Mouse (Mus musculus) stomach, embryonic 16.5 days (tissue): ENCODE measurements around the gene Olfr1441. TPM values are rescaled to one million over a fixed set of nuclear protein-coding genes. Genes with fewer than 3 reads are reported as not detected.

Source experiments
- ATAC-seq: fragments of 200-750 bp; cut with Nextera tagmentation; 2 replicates; pipeline ENCODE4 v1.8.0; 2017; ENCODE audit warnings: moderate number of reproducible peaks, moderate TSS enrichment; ENCODE audit not compliant: insufficient read depth, low FRiP score
- H3K27ac ChIP-seq: fragments of 300-500 bp; sonication (generic); 2 replicates; pipeline ENCODE4 v1.5.1; 2014; ENCODE audit warnings: low read length
- H3K27me3 ChIP-seq: fragments of 300-500 bp; sonication (generic); 2 replicates; pipeline ENCODE4 v1.6.1; 2014; ENCODE audit warnings: low read length, control low read depth, mixed read lengths; ENCODE audit not compliant: control insufficient read depth, insufficient read depth
- H3K36me3 ChIP-seq: fragments of 300-500 bp; sonication (generic); 2 replicates; pipeline ENCODE4 v1.6.1; 2014; ENCODE audit warnings: low read length; ENCODE audit not compliant: control insufficient read depth, insufficient read depth
- H3K4me1 ChIP-seq: fragments of 300-500 bp; sonication (generic); 2 replicates; pipeline ENCODE4 v1.6.1; 2014; ENCODE audit warnings: low read length, control low read depth, mixed read lengths; ENCODE audit not compliant: control insufficient read depth, insufficient read depth
- H3K4me2 ChIP-seq: fragments of 300-500 bp; sonication (generic); 2 replicates; pipeline ENCODE4 v1.6.1; 2014; ENCODE audit warnings: low read depth, low read length, mixed read lengths
- H3K4me3 ChIP-seq: fragments of 300-500 bp; sonication (generic); replicated peaks from 2 replicates; pipeline ENCODE4 v1.5.1; 2014; ENCODE audit warnings: mild to moderate bottlenecking, low read length
- H3K9ac ChIP-seq: fragments of 300-500 bp; sonication (generic); 2 replicates; pipeline ENCODE4 v1.6.1; 2014; ENCODE audit warnings: low read length
- H3K9me3 ChIP-seq: fragments of 300-500 bp; sonication (generic); replicated peaks from 2 replicates; pipeline ENCODE4 v1.6.1; 2016; ENCODE audit warnings: low read length, control low read depth; ENCODE audit not compliant: control insufficient read depth
- WGBS: fragments of 180-500 bp; shearing (Covaris S2); extraction: QIAGEN DNeasy Blood & Tissue Kit; methylation state at CpG from one replicate; pipeline ENCODE4 v1.1.7; 2014; 5-methylcytosine and 5-hydroxymethylcytosine counted together
- polyA plus RNA-seq: library from polyadenylated mRNA; unstranded; fragments of >200 nt; fragmentation: Nextera tagmentation; extraction: Ambion mirVana; gene quantifications from 2 replicates; pipeline ENCODE4 v1.2.1, GENCODE M21; 2015

The Olfr1441 gene
- polyA plus RNA-seq = not detected in 2 replicates

DNA sequence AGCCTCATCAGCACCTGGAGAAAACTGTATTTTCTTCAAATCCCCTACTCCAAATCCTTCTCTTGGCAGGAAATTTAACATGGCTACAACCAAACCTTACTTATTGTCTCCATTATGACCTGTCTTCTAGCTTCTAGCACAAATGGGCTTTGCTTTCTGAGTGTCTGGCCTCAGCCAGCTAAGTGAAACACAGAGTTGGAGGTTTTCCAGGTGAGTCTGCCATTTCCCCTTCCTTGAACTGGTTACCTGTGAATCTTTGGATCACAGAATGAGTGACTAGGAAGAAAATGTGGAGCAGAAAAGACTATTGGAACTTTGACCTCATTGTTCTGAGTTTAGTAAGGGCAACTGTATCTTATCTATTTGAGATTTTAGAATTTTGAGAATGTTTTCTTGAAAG is at the start of gene Olfr1441:
Olfr1441 (plus strand) TSS at position 73 of the 400 bp plus-strand sequence.
- Histone ChIP-seq H3K27me3 (no peaks in the 10 kb centered on the region), H3K4me3 (no peak within 1 kb of the TSS), H3K9ac (no peak within 1 kb of the TSS), H3K36me3 (no peaks in the 10 kb centered on the region), H3K4me2 (no peak within 1 kb of the TSS), H3K9me3 (no peaks in the 10 kb centered on the region), H3K27ac (no peak within 1 kb of the TSS), H3K4me1 (no peaks in the 10 kb centered on the region)
- no peak for ATAC-seq

DNA sequence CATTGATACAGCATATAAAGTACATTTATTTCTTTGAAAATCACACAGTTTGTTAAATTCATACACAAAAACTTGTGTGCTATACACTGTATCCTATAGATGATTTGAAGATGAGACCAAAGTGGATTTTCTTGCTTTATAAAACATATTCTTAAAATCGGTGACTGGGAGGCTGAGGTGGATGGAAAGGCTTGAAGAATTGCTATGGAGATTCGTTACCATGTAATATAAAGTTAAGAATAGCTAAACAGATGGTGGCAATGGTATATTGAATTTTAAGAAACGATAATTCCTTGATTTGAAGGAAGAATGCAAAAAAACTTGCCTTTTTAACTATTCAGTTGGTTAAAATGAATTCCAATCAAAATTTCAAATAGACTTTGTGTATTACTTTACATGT is 44.2 kb upstream of the Olfr1441 start:
- no peak overlapping the region for H3K9ac ChIP-seq
- H3K4me1 ChIP-seq = no peaks in the 10 kb centered on the region
- H3K27ac ChIP-seq = no peak overlapping the region
- no peaks in the 10 kb centered on the region for H3K27me3 ChIP-seq
- 78% methylated on average over 3 of the region's 3 CpGs for WGBS
- H3K4me3 ChIP-seq = no peak overlapping the region
- H3K9me3 ChIP-seq = no peaks in the 10 kb centered on the region
- no peak overlapping the region for H3K4me2 ChIP-seq
- H3K36me3 ChIP-seq = no peaks in the 10 kb centered on the region
- ATAC-seq = no peak

DNA sequence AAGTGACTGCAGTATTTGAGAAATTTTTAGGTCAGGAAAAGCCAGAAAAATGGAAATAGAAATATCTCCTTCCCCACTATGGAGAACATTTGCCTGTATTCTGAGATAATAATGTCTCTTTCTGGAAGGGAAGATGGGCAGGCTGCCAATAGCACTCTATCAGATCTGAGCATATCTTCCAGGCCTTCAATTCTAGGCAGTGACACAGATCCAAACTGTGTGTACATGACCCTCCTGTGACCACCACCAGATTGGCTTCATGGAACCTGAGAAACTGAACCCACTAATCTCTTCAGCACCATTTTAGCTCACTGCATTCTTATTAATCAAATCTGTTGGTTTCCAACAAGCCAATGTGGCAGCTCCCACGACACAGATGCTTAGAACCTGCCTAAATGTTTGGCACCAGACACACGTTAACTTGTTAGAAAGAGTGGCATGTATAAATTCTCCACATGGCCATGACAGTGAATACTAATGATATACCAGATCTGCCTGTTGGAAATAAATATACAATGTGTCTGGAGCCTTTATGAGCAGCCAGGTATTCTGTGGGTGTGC is 42.7 kb upstream of the Olfr1441 start:
- WGBS = 40% methylated on average over 2 of the region's 2 CpGs
- H3K4me2 ChIP-seq = no peak overlapping the region

DNA sequence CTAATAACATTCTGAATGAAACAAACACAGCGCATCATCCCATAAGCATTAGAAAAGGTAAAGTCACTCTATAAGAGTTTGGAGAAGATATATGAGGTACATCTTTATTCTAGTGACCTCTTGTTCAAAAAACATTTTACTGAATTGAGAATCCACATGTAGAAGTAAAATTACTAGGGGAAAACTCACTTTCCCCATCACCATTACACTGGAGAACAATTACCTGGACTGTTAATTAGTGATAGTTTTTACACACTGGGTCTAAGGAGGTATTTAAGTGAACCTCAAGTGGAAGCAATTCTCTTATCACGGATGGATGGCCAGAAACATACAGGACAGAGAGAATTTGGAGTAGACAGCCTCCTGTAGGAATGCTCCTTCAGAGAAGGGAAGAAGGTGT is 30.3 kb upstream of the Olfr1441 start, which contains the start of gene Olfr1440:
Olfr1440 (plus strand) TSS at position 301 of the 400 bp plus-strand sequence.
- no peak for ATAC-seq
- no peak within 1 kb of the TSS for H3K4me3 ChIP-seq
- H3K4me1 ChIP-seq = no peaks in the 10 kb centered on the region
- H3K9ac ChIP-seq = no peak within 1 kb of the TSS
- 80% methylated on average over 2 of the region's 2 CpGs for WGBS
- no peak within 1 kb of the TSS for H3K4me2 ChIP-seq
- no peaks in the 10 kb centered on the region for H3K27me3 ChIP-seq
- no peaks in the 10 kb centered on the region for H3K36me3 ChIP-seq
- H3K9me3 ChIP-seq = no peaks in the 10 kb centered on the region
- H3K27ac ChIP-seq = no peak within 1 kb of the TSS

More for the DNA sequence above, 42.7 kb upstream of the Olfr1441 start:
- H3K27me3 ChIP-seq = no peaks in the 10 kb centered on the region
- H3K9ac ChIP-seq = no peak overlapping the region
- no peaks in the 10 kb centered on the region for H3K36me3 ChIP-seq
- H3K4me3 ChIP-seq = no peak overlapping the region
- no peak for ATAC-seq
- H3K4me1 ChIP-seq = no peaks in the 10 kb centered on the region
- H3K27ac ChIP-seq = no peak overlapping the region
- no peaks in the 10 kb centered on the region for H3K9me3 ChIP-seq

DNA sequence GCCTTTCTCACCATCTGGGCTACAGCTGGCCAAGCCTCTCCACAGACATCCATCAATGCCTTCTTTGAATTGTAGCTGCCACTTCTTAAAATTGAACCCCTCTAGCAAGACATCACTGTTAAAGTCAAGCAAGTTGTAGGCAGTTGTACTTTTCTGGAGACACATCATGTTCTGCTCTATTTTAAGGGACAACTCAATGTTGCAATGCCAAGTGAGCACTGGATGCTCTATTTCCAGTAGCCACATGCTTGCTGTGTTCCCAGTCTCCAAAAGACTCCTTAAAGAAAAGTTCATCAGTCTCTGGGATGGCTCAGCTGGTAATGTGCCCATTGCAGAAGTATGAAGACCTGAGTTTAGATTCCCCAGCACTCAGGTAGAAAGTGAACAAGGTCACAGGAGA is 3.5 kb upstream of the Olfr1441 start:
- Histone ChIP-seq H3K27me3 (no peaks in the 10 kb centered on the region), H3K4me1 (no peaks in the 10 kb centered on the region)
- ATAC-seq = no peak

DNA sequence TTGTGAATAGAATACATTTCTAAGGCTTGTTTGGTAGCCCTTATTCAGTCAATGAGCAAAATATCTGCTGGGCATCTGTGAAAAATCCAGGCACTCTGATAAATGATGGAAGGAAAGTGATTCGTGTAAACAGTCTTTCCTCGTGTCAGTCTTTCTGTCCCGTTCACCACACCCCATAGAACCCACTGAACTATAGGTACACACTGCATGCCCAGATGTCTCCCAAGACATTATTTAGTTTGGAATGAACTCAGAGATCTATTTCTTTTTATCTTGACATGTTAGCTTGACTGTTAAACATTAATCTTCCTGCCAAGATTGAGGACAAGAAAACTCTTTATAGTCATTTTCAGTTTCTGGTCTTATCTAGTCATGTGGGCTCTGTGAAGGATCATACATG is 1.1 kb downstream of the Olfr1441 start:
- Histone ChIP-seq H3K4me3 (no peak overlapping the region), H3K9me3 (no peaks in the 10 kb centered on the region), H3K36me3 (no peaks in the 10 kb centered on the region), H3K9ac (no peak overlapping the region), H3K4me1 (no peaks in the 10 kb centered on the region), H3K4me2 (no peak overlapping the region), H3K27ac (no peak overlapping the region), H3K27me3 (no peaks in the 10 kb centered on the region)
- ATAC-seq = no peak
- 35% methylated on average over 3 of the region's 3 CpGs for WGBS

More for the DNA sequence above, 3.5 kb upstream of the Olfr1441 start:
- H3K9ac ChIP-seq = no peak overlapping the region
- no peak overlapping the region for H3K4me2 ChIP-seq
- H3K27ac ChIP-seq = no peak overlapping the region
- H3K36me3 ChIP-seq = no peaks in the 10 kb centered on the region
- H3K4me3 ChIP-seq = no peak overlapping the region
- no peaks in the 10 kb centered on the region for H3K9me3 ChIP-seq

DNA sequence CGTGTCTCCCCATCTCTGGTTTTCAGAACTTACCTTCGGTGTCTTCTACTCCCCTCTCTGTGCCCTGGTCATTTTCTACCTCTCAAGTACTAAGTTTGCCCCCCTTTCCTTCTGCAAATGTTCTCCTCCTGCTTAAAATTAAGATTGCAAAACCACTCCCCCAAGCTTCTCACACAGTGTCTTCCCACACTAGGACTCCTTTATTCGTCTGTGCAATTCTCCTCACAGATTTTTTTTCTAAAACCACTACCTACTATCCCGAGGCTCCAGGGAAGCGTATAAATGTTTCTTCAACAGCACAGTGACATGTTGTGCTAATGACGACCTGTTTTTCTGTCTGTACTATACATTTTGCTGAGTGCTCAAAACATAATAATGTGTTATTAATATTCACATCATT is 3.3 kb downstream of the Olfr1441 start:
- 74% methylated on average over 6 of the region's 6 CpGs for WGBS
- no peak overlapping the region for H3K9ac ChIP-seq
- H3K9me3 ChIP-seq = no peaks in the 10 kb centered on the region
- no peaks in the 10 kb centered on the region for H3K4me1 ChIP-seq
- H3K4me2 ChIP-seq = no peak overlapping the region
- no peaks in the 10 kb centered on the region for H3K36me3 ChIP-seq
- H3K27ac ChIP-seq = no peak overlapping the region
- no peak for ATAC-seq
- no peak overlapping the region for H3K4me3 ChIP-seq
- H3K27me3 ChIP-seq = no peaks in the 10 kb centered on the region

DNA sequence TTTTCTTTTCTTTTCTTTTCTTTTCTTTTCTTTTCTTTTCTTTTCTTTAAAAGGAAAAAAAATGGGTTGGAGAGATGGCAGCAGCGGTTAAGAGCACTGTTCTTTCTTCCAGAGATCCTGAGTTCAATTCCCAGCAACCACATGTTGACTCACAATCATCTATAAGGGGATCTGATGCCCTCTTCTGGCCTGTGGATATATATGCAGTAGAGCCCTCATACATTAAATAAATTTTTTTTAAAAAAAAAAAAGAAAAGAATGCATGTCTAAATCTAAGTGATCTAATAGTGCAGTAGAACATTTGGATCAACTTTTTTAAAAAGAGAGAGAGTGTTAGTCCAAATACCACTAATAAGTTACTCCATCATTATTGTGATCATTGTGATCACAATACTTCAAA is 4.4 kb downstream of the Olfr1441 start:
- H3K9me3 ChIP-seq = no peaks in the 10 kb centered on the region
- no peak overlapping the region for H3K4me3 ChIP-seq
- no peaks in the 10 kb centered on the region for H3K27me3 ChIP-seq
- no peaks in the 10 kb centered on the region for H3K36me3 ChIP-seq
- ATAC-seq = no peak
- WGBS = 81% methylated on average over 1 of the region's 1 CpGs
- no peak overlapping the region for H3K4me2 ChIP-seq
- no peak overlapping the region for H3K27ac ChIP-seq
- H3K9ac ChIP-seq = no peak overlapping the region
- no peaks in the 10 kb centered on the region for H3K4me1 ChIP-seq

DNA sequence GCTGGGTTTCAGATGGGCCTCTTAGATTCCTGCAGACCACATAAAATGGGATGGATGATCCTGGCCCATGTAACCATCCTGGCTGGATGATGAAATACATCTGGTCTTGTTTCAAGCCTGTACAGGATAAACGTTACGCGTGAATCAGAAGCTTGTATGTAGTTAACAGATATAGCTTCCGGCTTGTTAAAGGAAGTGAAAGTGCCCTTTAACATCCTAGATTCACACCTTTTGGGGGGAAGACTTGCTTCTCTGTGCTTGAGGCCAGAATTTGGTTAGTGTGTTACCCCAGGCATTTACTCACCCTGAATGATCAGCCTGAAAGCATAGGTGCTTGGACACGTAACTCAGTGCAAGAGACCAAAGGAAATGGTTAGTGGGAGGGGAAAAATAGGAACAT is 9.9 kb downstream of the Olfr1441 start:
- Histone ChIP-seq H3K4me2 (no peak overlapping the region), H3K9me3 (no peaks in the 10 kb centered on the region), H3K27ac (no peak overlapping the region), H3K4me3 (no peak overlapping the region), H3K4me1 (no peaks in the 10 kb centered on the region), H3K27me3 (no peaks in the 10 kb centered on the region), H3K36me3 (no peaks in the 10 kb centered on the region), H3K9ac (no peak overlapping the region)
- WGBS = 72% methylated on average over 5 of the region's 5 CpGs
- ATAC-seq = no peak

DNA sequence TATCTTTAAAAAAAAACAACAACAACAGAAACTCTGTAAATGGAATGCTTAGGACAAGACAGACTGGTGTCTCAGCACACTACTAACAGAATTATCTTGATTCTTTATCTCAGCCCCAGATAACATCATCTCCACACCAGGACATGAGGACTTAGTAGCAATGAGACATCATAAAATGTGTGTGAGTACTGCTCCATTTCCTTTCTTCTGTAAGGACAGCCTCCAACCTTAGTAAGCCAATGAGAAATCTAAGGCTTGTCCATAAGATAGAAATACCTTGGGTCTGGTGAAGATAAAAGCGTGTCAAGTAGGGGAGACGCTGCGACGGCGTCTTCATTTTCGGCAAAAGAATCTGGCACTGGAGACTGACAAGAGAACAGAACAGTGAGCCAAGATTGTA is 10.4 kb downstream of the Olfr1441 start, which contains the start of gene Pfpl:
Pfpl (plus strand) TSS at position 301 of the 400 bp plus-strand sequence.
- no peak for ATAC-seq
- Histone ChIP-seq H3K4me3 (no peak within 1 kb of the TSS), H3K9me3 (no peaks in the 10 kb centered on the region), H3K4me1 (no peaks in the 10 kb centered on the region), H3K4me2 (no peak within 1 kb of the TSS), H3K27me3 (no peaks in the 10 kb centered on the region), H3K9ac (no peak within 1 kb of the TSS), H3K27ac (no peak within 1 kb of the TSS), H3K36me3 (no peaks in the 10 kb centered on the region)
- 95% methylated on average over 6 of the region's 6 CpGs for WGBS
